Comparison of ENCODE assay signal across 22 mouse cellular contexts in genomic region chr1:171558407-171558806, GRCm38 (mm10). TPM values are rescaled to one million over a fixed set of nuclear protein-coding genes. Genes with fewer than 3 reads are reported as not detected.
"Had no signal": no experiment of that assay in that cellular context is flagged by ENCODE, and none has a peak within 500 bp of the region (broad histone marks: within the 10 kb centered on the region; RNA-seq: fewer than 3 reads in every experiment).

No protein-coding gene starts in this region.

- H3K9ac ChIP-seq: liver, embryonic 15.5 days; liver, postnatal 0 days; lung, embryonic 15.5 days; midbrain, embryonic 12.5 days; neural tube, embryonic 13.5 days; neural tube, embryonic 15.5 days had no signal

- H3K4me1 ChIP-seq: liver, embryonic 15.5 days; midbrain, embryonic 12.5 days; neural tube, embryonic 13.5 days; neural tube, embryonic 15.5 days had no signal

- H3K27me3 ChIP-seq: liver, embryonic 15.5 days; lung, embryonic 15.5 days; midbrain, embryonic 12.5 days; neural tube, embryonic 13.5 days; neural tube, embryonic 15.5 days had no signal

- H3K4me2 ChIP-seq: liver, embryonic 15.5 days; lung, embryonic 15.5 days; midbrain, embryonic 12.5 days; neural tube, embryonic 13.5 days; neural tube, embryonic 15.5 days had no signal

- H3K36me3 ChIP-seq: liver, embryonic 15.5 days; lung, embryonic 15.5 days; midbrain, embryonic 10.5 days; midbrain, embryonic 12.5 days; neural tube, embryonic 13.5 days; neural tube, embryonic 15.5 days had no signal

- H3K27ac ChIP-seq: liver, embryonic 15.5 days; lung, embryonic 15.5 days; midbrain, embryonic 10.5 days; midbrain, embryonic 12.5 days; neural tube, embryonic 13.5 days; neural tube, embryonic 15.5 days had no signal

- DNase-seq: lung, adult 2 months; midbrain, embryonic 14.5 days; right cerebral cortex, postnatal 14 days; thymus, adult 2 months; thymus, postnatal 25 days; thymus, postnatal 4 days had no signal

- H3K9me3 ChIP-seq: liver, embryonic 15.5 days; lung, embryonic 15.5 days; midbrain, embryonic 10.5 days; midbrain, embryonic 12.5 days; neural tube, embryonic 13.5 days; neural tube, embryonic 15.5 days had no signal

- ATAC-seq: midbrain, embryonic 16.5 days had no signal

- H3K4me3 ChIP-seq: liver, embryonic 15.5 days; lung, embryonic 15.5 days; midbrain, embryonic 10.5 days; midbrain, embryonic 12.5 days; myocyte; neural tube, embryonic 13.5 days; neural tube, embryonic 15.5 days had no signal

RNA-seq across cellular contexts. Expression of gene Cd244a, which starts 0.6 kb away (rescaled TPM):
- polyA plus RNA-seq: midbrain, embryonic 10.5 days; midbrain, embryonic 12.5 days; midbrain, embryonic 16.5 days; neural tube, embryonic 13.5 days had no signal

RNA-seq across cellular contexts. Expression of gene Itln1, which starts 23.3 kb away (rescaled TPM):
- total RNA-seq: megakaryocyte, adult 5-6 weeks; megakaryocyte-erythroid progenitor cell, adult 5-6 weeks had no signal
- polyA plus RNA-seq: liver, embryonic 15.5 days; liver, postnatal 0 days; lung, embryonic 15.5 days; lung, postnatal 0 days; midbrain, embryonic 10.5 days; midbrain, embryonic 12.5 days; midbrain, embryonic 14.5 days; midbrain, embryonic 16.5 days; myocyte; neural tube, embryonic 11.5 days; neural tube, embryonic 13.5 days; neural tube, embryonic 15.5 days; stomach, embryonic 14.5 days; stomach, embryonic 16.5 days; urinary bladder, adult 2 months had no signal

RNA-seq across cellular contexts. Expression of gene Ly9, which starts 48.8 kb away (rescaled TPM):
- polyA plus RNA-seq: midbrain, embryonic 10.5 days; midbrain, embryonic 12.5 days; midbrain, embryonic 14.5 days; myocyte; neural tube, embryonic 11.5 days; stomach, embryonic 14.5 days had no signal
